Mouse (Mus musculus) mature B cell (primary cell): ENCODE data around the gene Rsph3b.
"Not testable (repeated sequence)": the region's sequence is repeated elsewhere in the genome, so short reads cannot be mapped to it uniquely, and the experiment has no call there.

Experiments used
- in situ Hi-C: fragments of 300-500 bp; cut with MboI; formaldehyde crosslinking; loops from 2 replicates; pipeline ENCODE4 v1.14.3; 2019

Gene Rsph3b

DNA sequence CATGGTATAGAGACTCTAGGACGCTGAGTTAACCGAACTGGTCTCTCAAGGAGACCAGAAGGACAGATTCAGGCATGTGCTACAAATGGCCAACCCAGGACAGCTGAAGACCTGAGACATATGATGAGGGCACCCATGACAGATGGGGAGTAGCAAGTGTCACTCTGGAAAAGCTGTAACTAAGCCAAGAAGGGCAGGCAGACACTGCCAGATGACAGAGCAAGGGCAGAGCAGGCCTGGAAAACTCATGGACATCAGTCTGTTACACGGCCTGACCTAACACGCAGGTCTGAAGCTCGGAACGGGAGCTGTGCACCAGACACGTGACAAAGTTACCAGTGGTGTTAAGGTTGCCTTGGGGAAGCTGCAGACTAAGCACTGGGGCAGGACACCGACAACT is 10.4 kb upstream of the Rsph3b start:
- in situ Hi-C loops: not testable (repeated sequence)

DNA sequence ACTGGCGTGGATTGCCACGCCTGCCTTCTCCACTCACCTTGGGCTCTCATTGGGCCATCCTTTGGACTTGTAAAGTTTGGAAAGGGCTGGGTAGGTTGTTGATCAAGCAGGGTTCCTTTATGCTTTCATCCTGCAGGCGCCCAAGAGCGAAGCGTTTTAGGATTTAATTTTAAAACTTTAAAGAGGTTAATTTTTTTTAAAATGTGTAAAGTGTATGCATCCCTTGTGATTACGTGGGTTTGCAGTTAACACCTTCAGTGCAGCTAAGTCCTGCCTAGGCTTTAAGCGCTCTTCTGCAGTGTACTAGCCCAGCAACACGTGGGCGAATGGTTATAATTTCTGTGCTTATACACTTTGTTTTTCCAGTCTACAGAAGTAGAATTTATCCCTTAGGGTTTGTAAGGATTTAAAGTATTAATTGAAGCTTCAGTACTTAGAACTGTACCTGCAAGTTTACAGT is 317 bp upstream of the Rsph3b start:
- in situ Hi-C loops: not testable (repeated sequence)

DNA sequence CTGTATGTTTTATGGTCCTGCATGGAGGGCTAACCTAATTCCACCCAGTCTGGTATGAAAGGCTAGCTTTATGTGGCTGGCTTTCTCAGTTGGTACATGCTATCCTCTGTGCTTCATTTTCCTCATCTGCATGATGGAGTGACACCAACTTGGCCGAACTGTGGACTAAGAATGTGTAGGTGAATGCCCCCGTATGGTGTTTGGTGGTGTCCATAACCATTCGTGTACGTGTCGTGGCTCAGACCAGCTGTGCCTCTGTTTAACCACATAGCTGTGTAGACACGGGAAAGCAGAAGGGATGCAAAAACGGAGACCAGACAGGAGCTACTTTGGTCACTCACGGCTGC is 872 bp downstream of the Rsph3b start:
- in situ Hi-C loops: not testable (repeated sequence)

DNA sequence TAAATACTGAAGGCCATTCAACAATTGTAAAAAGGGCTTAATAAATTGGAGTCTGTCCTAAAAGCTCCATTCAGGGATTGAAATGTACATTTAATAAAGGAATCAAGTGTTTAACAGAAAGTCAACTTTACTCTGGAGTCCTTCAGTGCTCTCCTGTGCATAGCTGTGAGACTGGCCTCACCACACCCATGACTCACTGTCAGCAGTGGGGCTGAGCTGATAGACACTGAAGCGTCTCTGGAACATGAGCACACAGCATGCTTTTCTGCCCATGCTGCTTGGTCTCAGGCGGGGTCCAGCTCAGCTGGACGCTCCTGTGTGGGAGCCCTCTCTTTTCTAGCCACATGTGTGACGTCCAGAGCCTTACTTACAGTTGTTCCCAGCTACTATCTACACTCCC is 5.9 kb downstream of the Rsph3b start:
- in situ Hi-C loops: not testable (repeated sequence)

DNA sequence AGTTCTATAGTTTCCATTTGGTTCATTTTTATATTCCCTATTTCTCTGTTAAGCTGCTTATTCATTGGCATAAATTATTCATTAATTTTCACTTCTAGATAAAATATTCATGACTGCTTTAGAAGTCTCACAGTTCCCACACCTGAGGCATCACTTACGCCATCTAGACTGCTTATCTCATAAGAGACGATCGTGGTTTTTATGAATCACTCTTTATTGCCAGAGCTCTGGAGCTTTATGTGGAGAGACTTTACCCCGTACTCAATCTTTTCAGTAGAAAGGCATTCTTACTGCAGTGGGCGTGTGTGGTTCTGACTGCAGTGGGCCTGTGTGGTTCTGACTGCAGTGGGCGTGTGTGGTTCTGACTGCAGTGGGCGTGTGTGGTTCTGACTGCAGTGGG is 16.9 kb downstream of the Rsph3b start:
- in situ Hi-C loops: not testable (repeated sequence)

DNA sequence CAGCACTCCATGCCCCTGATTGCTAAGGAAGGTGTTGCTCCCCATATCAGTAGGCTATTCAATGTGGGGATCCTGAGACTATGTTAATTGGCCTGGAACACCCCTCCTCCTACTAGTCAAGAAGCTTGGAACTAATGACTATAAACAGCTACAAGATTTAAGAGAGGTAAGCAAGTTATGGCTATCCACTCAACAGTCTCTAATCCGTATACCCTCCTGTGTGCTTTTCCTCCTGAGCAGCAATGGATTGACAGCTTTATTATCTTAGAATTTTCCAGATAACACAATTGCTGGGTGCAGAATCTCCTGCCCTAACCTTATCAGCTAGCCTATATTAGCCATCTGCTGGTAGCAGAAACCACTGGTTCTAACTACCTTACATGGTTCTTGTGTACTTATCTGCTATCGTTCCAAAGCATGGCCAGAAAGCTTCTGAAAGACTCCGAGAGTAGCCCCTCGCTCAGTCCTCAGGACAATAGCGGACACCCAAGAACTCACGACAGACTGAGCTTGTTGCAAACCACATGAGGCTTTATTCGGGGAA is 28.1 kb downstream of the Rsph3b start:
- in situ Hi-C loops: not testable (repeated sequence)

DNA sequence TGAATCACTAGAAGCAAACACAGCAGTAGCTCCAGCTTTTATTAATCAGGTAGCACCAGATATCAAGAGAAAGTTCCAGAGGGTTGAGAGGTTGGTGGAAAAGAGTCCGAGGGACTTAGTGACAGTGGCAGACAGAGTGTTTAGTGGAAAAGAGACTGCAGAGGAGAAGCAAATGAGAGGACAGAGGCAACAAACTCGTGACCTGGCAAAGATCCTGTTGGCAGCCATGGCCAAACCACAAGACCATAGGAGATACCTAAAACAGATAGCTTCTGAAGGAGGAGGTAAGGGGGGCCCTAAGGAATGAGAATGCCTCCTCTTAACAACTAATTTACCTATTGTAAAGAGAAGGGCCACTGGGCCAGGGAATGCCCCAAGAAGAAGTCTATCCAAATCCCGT is 29.1 kb downstream of the Rsph3b start:
- in situ Hi-C loops: not testable (repeated sequence)

DNA sequence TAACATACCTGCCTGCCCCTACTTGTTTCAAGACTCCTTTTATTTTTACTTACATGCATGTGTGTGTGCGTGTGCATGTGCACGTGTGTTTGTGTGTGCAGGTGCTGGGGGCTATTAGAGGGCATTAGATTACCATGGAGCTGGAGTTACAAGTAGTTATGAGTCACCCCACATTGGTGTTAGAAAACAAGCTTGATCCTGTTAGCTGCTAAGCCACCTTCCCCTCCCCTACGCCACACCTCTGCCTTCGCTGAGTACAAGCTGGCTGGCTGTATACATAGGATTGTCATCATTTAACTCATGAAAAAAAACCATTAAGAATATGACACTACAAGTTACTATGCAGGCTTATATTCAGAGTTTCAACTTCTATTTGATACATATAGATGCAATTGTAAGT is 33.2 kb downstream of the Rsph3b start:
- in situ Hi-C loops: not testable (repeated sequence)

DNA sequence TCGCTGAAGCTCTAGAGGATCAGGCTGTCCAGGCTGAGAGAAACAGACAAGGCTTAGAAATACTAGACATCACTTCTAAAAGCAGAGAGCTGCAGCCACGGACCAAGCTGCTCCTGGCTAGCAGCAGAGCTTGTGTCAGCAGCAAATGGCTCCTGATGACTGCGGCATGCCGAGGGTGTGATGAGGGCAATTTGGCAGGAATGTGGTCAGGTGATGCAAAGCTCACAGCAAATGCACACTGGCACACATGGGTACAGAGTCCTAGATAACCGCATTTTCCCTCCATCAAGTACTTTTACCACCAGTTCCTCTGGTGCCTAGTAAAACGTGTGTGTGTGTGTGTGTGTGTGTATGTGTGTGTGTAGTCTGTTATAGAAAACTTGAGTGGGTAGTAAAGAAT is 34.4 kb downstream of the Rsph3b start:
- in situ Hi-C loops: not testable (repeated sequence)

DNA sequence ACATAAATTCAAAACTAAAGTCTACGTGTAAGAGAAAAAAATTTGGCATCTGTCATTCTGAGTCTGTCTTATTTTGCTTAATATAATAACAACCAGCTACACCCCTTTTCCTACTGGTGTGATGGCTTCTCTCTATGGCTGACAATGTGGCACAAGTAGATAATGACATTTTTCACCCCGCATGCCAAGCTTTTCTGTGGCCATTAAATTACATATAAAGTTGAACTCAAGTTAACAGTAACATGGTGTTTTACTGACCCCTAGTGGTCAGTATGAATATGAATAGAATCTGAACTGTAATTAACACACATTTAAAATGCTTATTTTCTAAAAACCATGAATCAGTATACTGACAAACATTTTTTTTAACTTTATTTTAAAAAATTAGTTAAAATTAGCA is 48.1 kb downstream of the Rsph3b start:
- in situ Hi-C loops: not testable (repeated sequence)

DNA sequence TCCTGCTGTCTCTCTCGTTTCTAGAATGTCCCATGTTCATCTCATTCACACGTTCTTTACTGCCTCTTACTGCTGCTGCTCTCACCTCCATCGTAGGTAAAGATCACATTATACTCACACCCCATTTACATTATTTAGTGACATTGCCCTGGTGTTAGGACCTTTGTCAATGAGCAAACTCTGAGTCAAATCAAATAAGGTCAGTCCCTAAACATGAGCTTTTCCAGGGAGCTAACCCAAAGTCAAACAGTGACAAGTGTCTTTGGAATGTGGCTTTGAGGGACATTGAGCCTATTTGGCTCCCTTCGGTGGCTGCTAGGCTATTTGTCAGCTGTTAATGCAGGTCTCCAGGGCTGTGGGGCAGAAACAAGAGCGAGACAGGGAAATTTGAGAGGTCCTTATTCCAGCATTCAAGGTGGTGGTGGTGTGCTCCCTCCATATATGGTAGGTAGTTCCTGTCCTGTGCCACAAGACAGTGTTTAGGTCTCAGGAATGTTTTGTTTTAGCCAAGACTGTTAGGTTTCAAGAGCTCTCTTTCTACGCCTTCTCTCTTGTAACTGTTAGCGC is 50.4 kb downstream of the Rsph3b start:
- in situ Hi-C loops: loop anchor here (25.0 kb wide), 1 partner anchor 211 kb away; no protein-coding TSS in a partner anchor

DNA sequence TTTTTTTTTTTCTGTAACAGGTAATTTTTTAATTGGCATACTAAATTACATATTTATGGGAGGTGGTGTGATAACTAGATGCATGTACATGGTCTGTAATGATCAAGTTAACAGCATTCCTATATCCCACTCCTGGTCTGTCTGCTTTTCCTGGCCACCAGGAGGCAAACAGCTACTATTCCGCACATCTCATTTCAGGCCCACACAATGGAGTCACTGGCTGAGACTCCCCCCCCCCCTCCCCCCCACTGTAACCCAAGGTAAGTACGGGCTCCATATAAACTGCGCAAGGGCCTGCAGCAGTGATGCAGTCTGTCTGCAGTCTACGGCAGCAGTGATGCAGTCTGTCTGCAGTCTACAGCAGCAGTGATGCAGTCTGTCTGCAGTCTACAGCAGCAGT is 51.7 kb downstream of the Rsph3b start:
- in situ Hi-C loops: loop anchor here (25.0 kb wide), 1 partner anchor 209 kb away; no protein-coding TSS in a partner anchor

DNA sequence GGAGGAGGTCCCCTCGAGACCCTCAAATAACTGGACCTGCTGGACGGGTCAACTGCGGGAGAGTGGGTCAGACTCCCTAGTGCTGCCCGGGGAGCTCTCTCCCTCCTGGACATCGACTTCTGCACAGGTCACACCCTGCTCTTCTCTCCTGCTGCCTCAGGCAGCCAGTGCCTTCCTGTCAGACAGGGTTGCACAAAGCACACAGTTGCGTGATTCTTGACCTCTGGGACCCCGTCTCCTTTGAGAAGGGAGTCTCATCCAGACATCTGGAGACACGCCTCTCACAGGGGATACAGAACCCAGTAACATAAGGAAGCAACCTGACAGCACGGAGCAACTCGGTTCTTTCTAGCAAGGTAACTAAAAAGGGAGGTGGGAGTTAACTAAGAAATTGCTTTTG is 55.1 kb downstream of the Rsph3b start:
- in situ Hi-C loops: loop anchor here (25.0 kb wide), 1 partner anchor 206 kb away; no protein-coding TSS in a partner anchor

DNA sequence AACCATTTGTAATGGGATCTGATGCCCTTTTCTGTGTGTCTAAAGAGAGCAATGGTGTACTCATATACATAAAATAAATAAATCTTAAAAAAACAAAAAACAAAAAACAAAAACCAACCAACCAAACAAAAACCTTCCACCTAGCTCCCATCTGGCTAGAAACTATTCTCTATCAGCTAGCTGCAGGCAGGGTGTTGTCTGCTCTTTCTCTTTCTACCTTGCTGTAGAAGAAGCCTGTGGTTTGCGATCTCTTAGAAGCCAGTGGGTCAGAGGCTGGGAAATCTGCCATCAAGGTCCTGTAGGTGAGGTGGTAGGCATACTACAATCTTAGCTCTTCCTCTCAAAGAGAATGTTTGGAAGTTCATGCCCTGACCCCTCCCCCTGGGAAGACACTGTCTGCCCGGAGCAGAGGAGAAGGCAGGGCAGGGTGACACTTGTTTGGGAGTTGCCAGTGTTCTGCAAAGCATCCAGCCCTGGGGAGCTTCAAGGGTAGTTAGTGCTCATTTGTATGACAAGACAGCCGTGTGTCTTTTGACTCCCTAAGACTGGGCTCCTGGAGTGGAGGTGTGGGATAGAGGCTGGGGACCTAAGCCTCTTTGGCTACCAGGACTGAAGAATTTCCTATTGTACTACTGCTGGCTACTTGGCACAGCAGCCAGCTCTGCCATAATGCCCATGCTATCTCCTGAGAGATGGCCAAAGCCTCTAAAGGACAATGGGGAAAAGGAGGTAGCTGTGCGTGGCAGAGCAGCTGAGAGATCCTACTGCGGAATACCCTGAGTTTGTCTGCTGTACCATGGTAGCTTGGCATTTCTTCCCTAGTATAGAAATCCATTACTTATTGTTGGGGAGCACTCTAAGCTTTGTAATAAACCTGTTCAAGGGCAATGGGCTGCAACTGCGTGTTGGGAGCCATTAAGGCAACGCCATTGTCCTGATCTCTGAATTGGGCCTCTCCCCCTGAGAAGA is 56.2 kb downstream of the Rsph3b start:
- in situ Hi-C loops: loop anchor here (25.0 kb wide), 1 partner anchor 205 kb away; no protein-coding TSS in a partner anchor

DNA sequence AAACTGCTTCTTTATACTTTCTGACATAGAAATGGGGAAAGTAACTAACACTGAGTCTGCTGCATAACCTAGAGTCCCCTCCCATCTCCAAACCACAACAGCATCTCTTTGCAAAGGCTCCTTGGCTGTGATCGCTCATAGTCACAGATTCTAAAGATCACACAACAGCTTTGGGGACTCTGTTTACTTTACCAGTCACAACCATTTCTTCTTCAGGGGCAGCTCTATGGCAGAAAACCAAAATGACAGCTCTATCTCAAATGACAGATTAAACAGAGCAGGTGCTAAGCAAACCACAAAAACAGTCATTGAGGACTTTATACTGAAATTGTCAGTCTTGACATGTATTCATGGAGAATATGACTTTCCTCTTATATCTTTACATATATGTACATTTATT is 62.0 kb downstream of the Rsph3b start:
- in situ Hi-C loops: loop anchor here (25.0 kb wide), 1 partner anchor 199 kb away; no protein-coding TSS in a partner anchor

DNA sequence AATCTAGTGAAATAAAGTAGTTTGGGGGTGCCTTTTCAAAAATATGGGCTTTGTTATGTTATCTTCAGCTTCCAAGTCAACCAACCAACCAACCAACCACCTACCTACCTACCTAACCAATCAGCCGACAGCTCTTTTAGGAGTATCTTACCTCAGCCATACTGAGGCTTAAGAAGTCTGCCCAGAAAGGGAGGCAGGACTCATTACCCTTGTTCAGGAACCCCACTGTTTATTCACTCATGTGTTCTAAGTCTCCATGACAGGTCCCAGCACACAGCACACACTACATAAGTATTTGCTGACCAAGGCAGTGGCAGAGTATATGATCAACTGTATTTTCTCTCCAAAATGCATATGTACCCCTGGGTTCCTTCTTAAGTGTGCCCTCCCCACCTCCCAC is 64.0 kb downstream of the Rsph3b start:
- in situ Hi-C loops: loop anchor here (25.0 kb wide), 1 partner anchor 197 kb away; no protein-coding TSS in a partner anchor

DNA sequence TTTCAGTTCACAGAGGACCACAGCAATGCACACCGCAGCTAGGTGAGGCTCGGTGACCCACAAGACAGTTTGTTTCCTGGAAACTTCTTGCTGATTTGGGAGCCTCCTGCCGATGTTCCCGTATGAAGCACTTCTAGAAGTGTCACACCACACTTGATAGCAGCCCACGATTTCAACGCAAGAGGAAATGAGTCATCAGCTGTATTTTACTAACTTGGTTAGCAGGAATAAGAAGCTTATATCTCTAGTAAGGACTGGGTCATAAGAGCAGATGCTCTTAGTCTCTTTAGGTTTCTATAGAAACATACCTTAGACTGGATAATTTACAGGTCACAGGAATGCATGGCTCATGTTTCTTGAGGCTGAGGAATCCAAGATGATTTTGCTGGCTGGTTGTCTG is 67.2 kb downstream of the Rsph3b start:
- in situ Hi-C loops: loop anchor here (25.0 kb wide), 1 partner anchor 194 kb away; no protein-coding TSS in a partner anchor

DNA sequence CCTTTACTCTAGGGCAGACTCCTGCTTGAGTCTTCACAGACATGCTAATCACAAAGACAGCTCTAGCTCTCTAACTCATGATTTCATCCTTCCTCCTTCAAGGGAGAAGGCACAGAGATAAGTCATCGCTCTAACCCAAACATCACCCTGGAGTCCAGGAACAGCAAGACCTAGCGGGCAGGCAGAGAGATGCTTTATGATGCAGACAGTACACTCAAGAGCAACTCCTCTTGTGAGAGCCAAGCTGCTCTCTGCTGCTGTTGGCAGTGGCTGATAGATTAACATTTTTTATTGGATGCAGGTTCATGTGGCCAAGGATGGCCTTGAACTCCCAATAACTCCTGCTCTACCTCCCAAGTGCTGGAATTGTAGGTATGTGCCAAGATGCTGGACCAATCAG is 77.1 kb downstream of the Rsph3b start:
- in situ Hi-C loops: no loop called here

DNA sequence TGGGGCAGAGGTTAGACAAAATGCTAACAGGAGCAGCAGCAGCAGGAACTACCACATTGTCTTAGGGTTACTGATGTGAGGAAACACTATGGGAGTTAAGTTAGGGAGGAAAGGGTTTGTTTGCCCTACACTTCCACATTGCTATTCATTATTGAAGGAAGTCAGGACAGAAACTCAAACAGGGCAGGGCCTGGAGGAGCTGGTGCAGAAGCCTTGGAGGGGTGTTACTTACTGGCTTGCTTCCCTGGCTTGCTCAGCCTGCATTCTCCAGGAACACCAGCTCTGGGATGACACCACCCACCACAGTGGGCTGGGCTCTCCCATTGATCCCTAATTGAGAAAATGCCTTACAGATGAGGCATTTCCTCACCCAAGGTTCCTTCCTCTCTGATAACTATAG is 79.7 kb downstream of the Rsph3b start:
- in situ Hi-C loops: no loop called here

DNA sequence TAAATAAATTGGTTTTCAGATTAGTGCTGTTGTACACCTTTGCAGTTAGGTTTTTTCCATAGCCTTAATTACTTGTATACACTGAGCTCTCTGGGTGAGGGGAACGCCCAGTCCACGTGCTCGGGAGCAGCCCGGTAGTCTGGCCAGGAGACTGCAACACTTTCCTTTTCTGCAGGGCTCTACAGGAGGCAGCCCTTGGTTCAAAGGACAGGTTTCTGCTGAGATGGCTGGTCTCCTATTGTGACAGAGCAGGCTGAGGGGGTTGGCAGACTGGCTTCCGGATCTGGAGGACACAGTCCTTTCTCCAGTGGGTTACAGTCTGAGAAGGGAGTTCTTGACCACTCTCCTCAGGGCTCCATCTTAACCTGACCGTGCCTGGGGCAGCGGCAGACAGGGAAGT is 80.7 kb downstream of the Rsph3b start:
- in situ Hi-C loops: no loop called here

DNA sequence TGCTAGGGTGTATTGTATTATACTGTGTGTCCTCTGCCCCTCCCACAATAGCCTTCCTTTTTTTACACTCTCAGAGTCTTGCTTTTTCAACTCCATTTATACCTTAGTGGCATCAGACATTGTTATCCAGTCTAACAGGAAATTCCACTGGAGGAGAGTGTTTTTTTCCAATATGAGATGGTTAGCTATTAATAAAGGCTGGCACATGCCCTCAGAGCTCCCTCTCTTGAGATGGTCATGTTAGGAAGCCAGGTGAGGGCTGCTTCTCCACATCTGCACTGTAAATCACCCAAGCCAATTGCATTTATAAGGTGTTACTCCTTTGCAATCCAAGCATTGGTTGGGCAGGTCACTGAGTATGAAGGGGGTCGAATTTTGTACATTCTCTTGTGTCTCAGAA is 81.9 kb downstream of the Rsph3b start:
- in situ Hi-C loops: no loop called here

DNA sequence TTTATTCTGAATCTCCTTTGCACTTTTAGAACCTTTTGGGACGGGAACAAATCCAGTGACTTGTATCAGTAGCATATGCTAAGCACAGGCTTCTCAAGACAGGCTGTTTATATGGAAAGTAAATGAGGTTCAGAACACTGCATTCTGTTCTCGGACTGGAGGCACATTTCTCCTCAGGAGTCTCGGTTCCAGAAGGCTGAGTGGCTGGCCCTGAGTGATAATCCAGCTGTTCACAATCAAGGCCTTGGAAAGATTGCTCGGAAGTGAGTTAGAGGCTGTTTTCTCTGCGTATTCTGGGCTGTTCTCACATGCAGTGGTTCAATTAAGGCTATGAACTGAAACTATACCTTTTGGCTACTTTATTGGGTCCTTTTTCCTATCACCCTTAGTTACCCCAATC is 82.9 kb downstream of the Rsph3b start:
- in situ Hi-C loops: no loop called here

DNA sequence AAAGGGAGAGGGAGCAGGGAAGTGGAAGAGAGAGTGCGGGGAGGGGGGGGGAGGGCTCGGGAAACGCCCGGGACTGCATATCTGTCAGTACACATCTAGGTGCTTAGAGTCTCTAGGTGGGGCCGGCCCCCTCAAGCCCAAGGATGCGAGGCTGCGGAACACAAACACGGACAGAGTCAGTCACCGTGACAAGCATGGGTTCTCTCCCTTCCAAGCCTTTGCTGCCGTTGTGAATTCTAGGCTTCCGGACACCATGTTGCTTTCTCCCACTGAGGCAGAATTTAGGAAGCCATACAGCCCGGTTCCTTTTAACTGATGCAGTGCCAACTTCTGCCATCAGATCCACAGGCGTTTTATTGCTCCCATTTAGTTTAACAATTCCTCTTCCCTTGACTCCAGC is 83.6 kb downstream of the Rsph3b start:
- in situ Hi-C loops: no loop called here
